Mouse (Mus musculus) liver, embryonic 16.5 days (tissue): Measurements from ENCODE around the gene Lrrfip2. TPM values are rescaled to one million over a fixed set of nuclear protein-coding genes. Genes with fewer than 3 reads are reported as not detected.

Experiments
- ATAC-seq: fragments of 200-750 bp; cut with Nextera tagmentation; 2 replicates; pipeline ENCODE4 v1.8.0; 2017; ENCODE audit warnings: low read depth, mild to moderate bottlenecking, moderate number of reproducible peaks, moderate library complexity
- H3K27ac ChIP-seq: fragments of 300-500 bp; sonication (generic); 2 replicates; pipeline ENCODE4 v1.5.1; 2014; ENCODE audit warnings: mild to moderate bottlenecking, low read length
- H3K27me3 ChIP-seq: fragments of 300-500 bp; sonication (generic); 2 replicates; pipeline ENCODE4 v1.6.1; 2014; ENCODE audit warnings: low read depth, low read length, mixed read lengths; ENCODE audit not compliant: control insufficient read depth, insufficient read depth
- H3K36me3 ChIP-seq: fragments of 300-500 bp; sonication (generic); 2 replicates; pipeline ENCODE4 v1.6.1; 2014; ENCODE audit warnings: mild to moderate bottlenecking; ENCODE audit not compliant: control insufficient read depth, insufficient read depth
- H3K4me1 ChIP-seq: fragments of 300-500 bp; sonication (generic); 2 replicates; pipeline ENCODE4 v1.6.1; 2014; ENCODE audit warnings: low read depth, low read length, mixed read lengths; ENCODE audit not compliant: control insufficient read depth
- H3K4me2 ChIP-seq: fragments of 300-500 bp; sonication (generic); 2 replicates; pipeline ENCODE4 v1.6.1; 2014; ENCODE audit warnings: low read depth, low read length, mixed read lengths
- H3K4me3 ChIP-seq: fragments of 300-500 bp; sonication (generic); 2 replicates; pipeline ENCODE4 v1.5.1; 2014; ENCODE audit warnings: low read depth, mild to moderate bottlenecking, low read length
- H3K9ac ChIP-seq: fragments of 300-500 bp; sonication (generic); 2 replicates; pipeline ENCODE4 v1.6.1; 2014; ENCODE audit warnings: low read depth, low read length
- H3K9me3 ChIP-seq: fragments of 300-500 bp; sonication (generic); replicated peaks from 2 replicates; pipeline ENCODE4 v1.6.1; 2016; ENCODE audit warnings: low read length; ENCODE audit not compliant: control insufficient read depth
- WGBS: fragments of 180-500 bp; shearing (Covaris S2); extraction: QIAGEN DNeasy Blood & Tissue Kit; methylation state at CpG from one replicate; pipeline ENCODE4 v1.1.7; 2014; ENCODE audit not compliant: insufficient replicate concordance; 5-methylcytosine and 5-hydroxymethylcytosine counted together
- polyA plus RNA-seq: library from polyadenylated mRNA; unstranded; fragments of >200 nt; fragmentation: Nextera tagmentation; extraction: Ambion mirVana; gene quantifications from 2 replicates; pipeline ENCODE4 v1.2.1, GENCODE M21; 2015

The Lrrfip2 gene
- polyA plus RNA-seq, 1 experiment from 2014 or later = 16.2 TPM

DNA sequence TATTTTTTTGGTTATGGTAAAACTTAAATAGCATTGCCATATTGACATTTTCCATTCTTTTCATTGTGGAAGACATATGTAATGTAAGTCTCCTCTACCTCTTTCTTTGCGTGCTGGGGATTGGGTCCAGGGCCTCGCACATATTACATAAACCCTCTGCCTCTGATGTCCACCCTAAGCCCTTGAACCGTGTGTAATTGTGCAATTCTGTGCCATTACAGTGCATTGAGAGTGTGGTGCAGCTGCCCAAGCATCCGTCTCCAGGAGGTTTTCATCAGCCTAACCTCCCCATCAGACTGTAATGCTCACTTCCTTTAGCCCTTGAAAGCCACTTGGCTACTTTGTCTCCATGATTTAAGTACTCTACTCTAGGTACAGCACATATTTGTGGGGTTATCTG is 7.0 kb downstream of the Lrrfip2 start:
- no peaks in the 10 kb centered on the region for H3K27me3 ChIP-seq
- H3K9ac ChIP-seq = no peak overlapping the region
- H3K4me3 ChIP-seq = no peak overlapping the region
- no peaks in the 10 kb centered on the region for H3K9me3 ChIP-seq
- 0 out of 2 replicates have a peak, but pooled peaks have one; percentile 39 for ATAC-seq
- peaks cover 18% of the 10 kb centered on the region for H3K4me1 ChIP-seq
- H3K27ac ChIP-seq = no peak overlapping the region
- no peaks in the 10 kb centered on the region for H3K36me3 ChIP-seq
- 58% methylated on average over 4 of the region's 4 CpGs for WGBS
- no peak overlapping the region for H3K4me2 ChIP-seq

DNA sequence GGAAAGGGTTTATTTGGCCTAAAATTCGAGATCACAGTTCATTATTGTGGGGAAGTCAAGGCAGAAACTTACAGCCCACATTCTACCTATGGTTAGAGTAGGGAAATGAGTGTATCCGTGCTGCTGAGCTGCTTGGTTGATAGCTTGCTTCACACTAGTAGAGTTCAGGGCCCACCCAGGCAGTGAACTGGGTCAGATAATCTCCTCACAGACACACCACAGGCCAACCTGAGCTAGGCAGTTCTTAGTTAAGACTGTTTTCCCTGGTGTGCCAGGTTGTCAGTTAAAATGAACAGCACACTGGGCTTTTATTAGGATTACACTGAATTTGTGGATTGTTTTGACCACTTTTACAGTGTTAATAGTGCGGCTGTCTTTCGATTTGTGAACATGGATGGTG is 9.3 kb downstream of the Lrrfip2 start:
- Histone ChIP-seq H3K9ac (no peak overlapping the region), H3K36me3 (no peaks in the 10 kb centered on the region), H3K27ac (no peak overlapping the region; the same call in 1 of the 2 replicates), H3K4me3 (no peak overlapping the region), H3K9me3 (no peaks in the 10 kb centered on the region), H3K4me2 (no peak overlapping the region), H3K4me1 (peaks cover 18% of the 10 kb centered on the region), H3K27me3 (no peaks in the 10 kb centered on the region)
- 42% methylated on average over 4 of the region's 4 CpGs for WGBS
- ATAC-seq = peak; percentile 73

DNA sequence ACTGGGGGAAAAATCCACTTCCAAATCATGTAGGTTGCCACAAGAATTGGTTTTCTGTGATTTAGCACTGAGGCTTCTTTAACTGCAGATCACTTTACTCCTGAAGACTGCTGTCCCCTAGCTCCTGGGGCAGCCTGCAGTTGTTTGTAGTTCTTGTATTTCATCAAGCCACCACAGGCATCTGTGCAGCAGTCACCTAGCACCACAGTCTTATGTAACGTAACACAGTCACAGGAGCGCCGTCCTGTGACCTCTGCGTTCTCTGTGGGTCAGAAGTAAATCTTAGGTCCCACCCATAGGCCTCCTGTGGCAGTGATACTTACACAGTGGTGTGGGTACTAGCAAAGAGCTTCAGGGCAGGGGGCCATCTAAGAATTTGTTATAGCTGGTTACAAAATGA is 10.4 kb downstream of the Lrrfip2 start:
- no peak overlapping the region for H3K4me2 ChIP-seq
- peaks cover 12% of the 10 kb centered on the region for H3K4me1 ChIP-seq
- H3K4me3 ChIP-seq = no peak overlapping the region
- ATAC-seq = peak; percentile 35; the same call in 1 of the 2 replicates
- 61% methylated on average over 4 of the region's 4 CpGs for WGBS
- H3K27ac ChIP-seq = no peak overlapping the region
- no peaks in the 10 kb centered on the region for H3K9me3 ChIP-seq
- no peaks in the 10 kb centered on the region for H3K36me3 ChIP-seq
- H3K9ac ChIP-seq = no peak overlapping the region
- H3K27me3 ChIP-seq = no peaks in the 10 kb centered on the region

DNA sequence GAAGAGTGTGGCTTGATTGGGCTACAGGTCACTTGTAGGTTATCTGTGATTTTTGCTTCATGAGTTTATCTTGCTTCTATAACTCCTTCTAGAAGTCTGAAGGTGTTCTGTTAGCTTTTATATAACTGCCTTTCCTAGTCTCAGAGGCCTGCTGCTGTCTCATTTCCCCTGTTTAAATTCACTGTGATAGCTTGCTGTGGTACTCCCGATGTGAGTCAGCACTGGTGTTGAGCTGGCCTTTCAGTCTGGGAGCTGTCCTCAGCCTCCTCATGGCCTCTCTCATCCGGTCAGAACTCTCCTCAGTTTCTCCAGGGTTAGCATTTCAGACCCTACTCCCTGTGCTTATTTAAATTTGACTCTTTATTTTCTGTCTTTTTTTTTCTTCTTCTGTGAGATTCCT is 12.7 kb downstream of the Lrrfip2 start:
- Histone ChIP-seq H3K27me3 (no peaks in the 10 kb centered on the region), H3K9me3 (no peaks in the 10 kb centered on the region), H3K4me1 (peaks cover 3% of the 10 kb centered on the region), H3K4me2 (no peak overlapping the region), H3K36me3 (no peaks in the 10 kb centered on the region), H3K27ac (no peak overlapping the region), H3K4me3 (no peak overlapping the region), H3K9ac (no peak overlapping the region)
- WGBS = 38% methylated on average over 2 of the region's 2 CpGs
- ATAC-seq = no peak

DNA sequence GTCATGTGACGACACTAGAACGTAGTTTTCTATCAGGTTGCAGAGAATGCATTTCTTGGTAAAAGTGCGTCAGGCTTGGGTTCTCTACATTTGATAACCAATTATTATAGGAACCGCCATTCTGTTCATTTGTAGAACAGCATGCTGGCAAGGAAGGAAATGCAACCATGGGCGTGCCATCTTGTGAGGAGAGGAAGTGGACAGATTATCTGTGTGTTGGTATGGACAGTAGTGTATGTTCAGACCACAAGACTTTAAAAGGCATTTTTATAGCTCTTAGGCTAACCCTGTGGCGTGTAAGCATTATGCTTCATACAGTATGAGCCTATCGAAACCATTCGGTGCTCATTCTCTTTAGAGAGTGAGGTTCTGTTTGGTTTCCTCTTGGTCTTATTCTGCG is 20.8 kb downstream of the Lrrfip2 start:
- no peak overlapping the region for H3K4me3 ChIP-seq
- no peak overlapping the region for H3K4me2 ChIP-seq
- ATAC-seq = no peak
- H3K9me3 ChIP-seq = no peaks in the 10 kb centered on the region
- H3K27ac ChIP-seq = no peak overlapping the region
- H3K9ac ChIP-seq = no peak overlapping the region
- WGBS = 40% methylated on average over 9 of the region's 9 CpGs
- H3K27me3 ChIP-seq = no peaks in the 10 kb centered on the region
- H3K4me1 ChIP-seq = peaks cover 4% of the 10 kb centered on the region; the same call in 1 of the 2 replicates
- H3K36me3 ChIP-seq = no peaks in the 10 kb centered on the region

DNA sequence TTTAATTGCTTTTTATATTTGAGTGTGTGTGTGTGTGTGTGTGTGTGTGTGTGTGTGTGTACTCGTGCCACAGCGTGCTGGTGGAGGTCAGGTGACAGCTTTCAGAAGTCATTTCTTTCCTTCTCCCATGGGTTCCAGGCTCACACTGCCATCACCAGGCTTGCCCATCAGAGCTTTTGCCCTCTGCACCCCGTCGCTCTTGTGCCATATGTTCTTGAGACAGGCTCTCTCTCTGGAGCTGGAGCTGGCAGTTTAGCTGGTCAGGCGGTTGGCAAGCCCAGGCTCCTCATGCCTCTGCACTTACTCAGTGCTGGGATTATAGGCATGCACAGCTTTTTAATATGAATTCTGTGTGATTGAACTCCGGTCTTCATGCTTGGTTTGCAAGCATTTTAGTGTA is 25.3 kb downstream of the Lrrfip2 start:
- Histone ChIP-seq H3K9ac (no peak overlapping the region), H3K36me3 (no peaks in the 10 kb centered on the region), H3K27ac (no peak overlapping the region), H3K4me2 (no peak overlapping the region), H3K4me1 (peaks cover 4% of the 10 kb centered on the region; the same call in 1 of the 2 replicates), H3K9me3 (no peaks in the 10 kb centered on the region), H3K27me3 (no peaks in the 10 kb centered on the region), H3K4me3 (no peak overlapping the region)
- 83% methylated on average over 6 of the region's 6 CpGs for WGBS
- ATAC-seq = no peak

DNA sequence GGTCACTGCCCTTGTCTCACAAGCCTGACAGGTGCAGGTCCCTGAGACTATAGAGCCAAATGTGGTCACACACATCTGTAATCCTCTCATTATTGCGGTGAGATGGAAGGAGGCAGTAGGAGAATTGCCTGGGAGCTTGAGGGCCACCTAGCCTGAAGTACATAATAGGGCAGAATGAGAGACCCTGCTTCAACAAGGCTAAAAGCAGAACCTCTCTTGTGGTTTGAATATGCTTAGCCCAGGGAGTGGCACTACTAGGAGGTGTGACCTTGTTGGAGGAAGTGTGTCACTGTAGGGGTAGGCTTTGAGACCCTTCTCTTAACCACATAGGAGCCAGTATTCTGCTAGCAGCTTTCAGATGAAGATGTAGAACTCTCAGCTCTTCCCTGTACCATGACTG is 26.0 kb downstream of the Lrrfip2 start:
- H3K27ac ChIP-seq = no peak overlapping the region
- H3K9ac ChIP-seq = no peak overlapping the region
- peaks cover 5% of the 10 kb centered on the region for H3K4me1 ChIP-seq
- no peaks in the 10 kb centered on the region for H3K27me3 ChIP-seq
- H3K4me2 ChIP-seq = no peak overlapping the region
- ATAC-seq = no peak
- WGBS = 69% methylated on average over 1 of the region's 1 CpGs
- no peaks in the 10 kb centered on the region for H3K9me3 ChIP-seq
- no peaks in the 10 kb centered on the region for H3K36me3 ChIP-seq
- H3K4me3 ChIP-seq = no peak overlapping the region

DNA sequence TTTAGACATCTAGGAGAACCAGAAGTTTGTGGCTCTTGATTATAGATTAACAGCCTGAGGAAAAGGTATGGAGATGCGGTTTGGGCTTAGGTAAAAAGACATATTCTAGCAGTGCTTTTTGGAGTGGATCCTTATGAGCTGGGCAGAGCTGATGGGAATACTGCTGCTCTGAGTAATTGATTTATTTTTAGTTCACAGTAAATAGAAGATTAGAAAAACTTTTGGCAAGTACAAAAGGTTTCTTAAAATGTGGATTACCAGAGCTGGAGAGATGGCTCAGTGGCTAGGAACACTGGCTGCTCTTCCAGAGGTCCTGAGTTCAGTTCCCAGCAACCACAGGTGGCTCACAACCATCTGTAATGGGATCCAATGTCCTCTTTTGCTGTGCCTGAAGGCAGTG is 27.3 kb downstream of the Lrrfip2 start:
- Histone ChIP-seq H3K9ac (no peak overlapping the region), H3K27me3 (no peaks in the 10 kb centered on the region), H3K27ac (0 out of 2 replicates have a peak overlapping the region, but pooled peaks have one; percentile 46), H3K36me3 (no peaks in the 10 kb centered on the region), H3K4me2 (no peak overlapping the region), H3K4me1 (peaks cover 10% of the 10 kb centered on the region), H3K9me3 (no peaks in the 10 kb centered on the region), H3K4me3 (no peak overlapping the region)
- WGBS = 76% methylated on average over 1 of the region's 1 CpGs
- no peak for ATAC-seq

DNA sequence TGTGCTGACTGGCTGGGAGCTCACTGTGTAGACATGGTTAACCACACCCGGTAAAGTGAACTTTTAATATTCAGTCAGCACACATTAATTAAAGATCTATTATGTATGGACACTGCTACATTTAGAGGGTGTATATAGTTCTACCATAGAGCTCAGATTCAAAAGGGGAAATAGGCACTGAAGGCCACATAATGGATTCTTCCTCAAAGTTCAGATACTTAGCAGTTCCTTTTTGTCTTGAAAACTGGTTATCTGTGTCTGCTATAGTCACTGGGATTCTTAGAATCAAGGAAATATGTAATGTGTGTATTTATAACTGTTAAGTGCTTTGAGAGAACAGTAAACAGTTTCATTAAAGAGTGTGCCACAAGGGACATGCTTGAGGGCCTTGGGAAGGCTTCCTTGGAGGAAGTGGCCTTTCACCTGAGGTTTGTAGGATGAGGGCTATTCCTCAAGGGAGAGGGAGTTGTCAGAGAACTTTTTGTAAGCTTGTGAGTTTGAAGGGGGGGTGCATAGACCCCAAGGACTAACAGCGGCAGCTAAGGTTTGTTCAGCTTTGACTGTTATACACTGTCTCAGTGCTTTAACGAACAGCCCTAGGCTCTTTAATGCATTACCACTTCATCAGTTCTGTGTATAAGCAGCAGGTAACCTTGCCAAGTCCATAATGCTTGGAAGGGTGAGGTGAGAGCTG is 28.3 kb downstream of the Lrrfip2 start:
- no peaks in the 10 kb centered on the region for H3K9me3 ChIP-seq
- no peak overlapping the region for H3K4me3 ChIP-seq
- H3K9ac ChIP-seq = no peak overlapping the region
- H3K4me2 ChIP-seq = no peak overlapping the region
- H3K36me3 ChIP-seq = no peaks in the 10 kb centered on the region
- no peaks in the 10 kb centered on the region for H3K27me3 ChIP-seq
- peak overlapping the region; percentile 9; the same call in 1 of the 2 replicates for H3K27ac ChIP-seq
- ATAC-seq = no peak
- H3K4me1 ChIP-seq = peaks cover 10% of the 10 kb centered on the region
- 64% methylated on average over 3 of the region's 3 CpGs for WGBS
